Mouse (Mus musculus) CD4-positive, CD25-positive, alpha-beta regulatory T cell, adult 4 months (primary cell): ENCODE measurements around the gene Tshz2. TPM values are rescaled to one million over a fixed set of nuclear protein-coding genes. Genes with fewer than 3 reads are reported as not detected.
A peak's percentile ranks its signal among the peaks of the same experiment; 100 is the strongest.

Source experiments
- ATAC-seq: one replicate; pipeline ENCODE4 v1.8.0; 2017
- polyA plus RNA-seq, 2 experiments: library from polyadenylated mRNA; unstranded; fragments of 100-300 nt; shearing (Covaris generic); gene quantifications; one replicate each; pipeline ENCODE4 v1.2.1; 2017

The Tshz2 gene
- polyA plus RNA-seq, 2 experiments from 2014 or later, result 0.83 TPM; not detected in 1

- ATAC-seq, result no peak
These were observed 238.7 kb downstream of the Tshz2 start for GRCm38 (mm10) chr2:169871436-169872060.

- no peak for ATAC-seq
These were observed 240.6 kb downstream of the Tshz2 start for GRCm38 (mm10) chr2:169873442-169873841.

- no peak for ATAC-seq
These were observed 255.1 kb downstream of the Tshz2 start for GRCm38 (mm10) chr2:169887921-169888320.

GRCm38 (mm10) chr2:169892441-169893038 lies 259.7 kb downstream of the Tshz2 start:
- ATAC-seq, result no peak

- ATAC-seq, result no peak
These were observed 270.1 kb downstream of the Tshz2 start for GRCm38 (mm10) chr2:169902896-169903295.

- no peak for ATAC-seq
These were observed 273.6 kb downstream of the Tshz2 start for GRCm38 (mm10) chr2:169906396-169906795.

- ATAC-seq, result no peak
These were observed 275.2 kb downstream of the Tshz2 start for GRCm38 (mm10) chr2:169907979-169908378.

- ATAC-seq, result no peak
These were observed 277.8 kb downstream of the Tshz2 start for GRCm38 (mm10) chr2:169910606-169911005.

- ATAC-seq, result no peak
These were observed 280.0 kb downstream of the Tshz2 start for GRCm38 (mm10) chr2:169912826-169913225.

GRCm38 (mm10) chr2:169914903-169915302 lies 282.1 kb downstream of the Tshz2 start:
- no peak for ATAC-seq

GRCm38 (mm10) chr2:169915326-169915725 lies 282.5 kb downstream of the Tshz2 start:
- no peak for ATAC-seq

- no peak for ATAC-seq
These were observed 286.4 kb downstream of the Tshz2 start for GRCm38 (mm10) chr2:169919111-169919695.

GRCm38 (mm10) chr2:169924177-169924810 lies 291.5 kb downstream of the Tshz2 start:
- no peak for ATAC-seq

GRCm38 (mm10) chr2:169925466-169925865 lies 292.7 kb downstream of the Tshz2 start:
- ATAC-seq, result no peak

- no peak for ATAC-seq
These were observed 293.2 kb downstream of the Tshz2 start for GRCm38 (mm10) chr2:169926016-169926415.

- ATAC-seq, result no peak
These were observed 294.6 kb downstream of the Tshz2 start for GRCm38 (mm10) chr2:169927401-169927800.

- ATAC-seq, result no peak
These were observed 295.8 kb downstream of the Tshz2 start for GRCm38 (mm10) chr2:169928447-169929120.

- ATAC-seq, result peak; percentile 53
These were observed 297.0 kb downstream of the Tshz2 start for GRCm38 (mm10) chr2:169929540-169930497.

- no peak for ATAC-seq
These were observed 302.8 kb downstream of the Tshz2 start for GRCm38 (mm10) chr2:169935642-169936041.

GRCm38 (mm10) chr2:169940297-169941142 lies 307.7 kb downstream of the Tshz2 start:
- no peak for ATAC-seq

- ATAC-seq, result no peak
These were observed 310.9 kb downstream of the Tshz2 start for GRCm38 (mm10) chr2:169943727-169944126.
